Mouse (Mus musculus) left cerebral cortex, postnatal 14 days (tissue): Measurements from ENCODE around the gene Eif5a. TPM values are rescaled to one million over a fixed set of nuclear protein-coding genes. Genes with fewer than 3 reads are reported as not detected.

Experiments used
- DNase-seq, 2 experiments: peaks; one replicate each; pipeline ENCODE4 v3.0.0; 2021 to 2022; ENCODE audit warnings: low spot score in 2 of 2, mixed read lengths in 1 of 2
- intact Hi-C: fragments of 180-260 bp; cut with DNase I; formaldehyde crosslinking; loops from one replicate; pipeline ENCODE4 v1.15.1; 2025
- total RNA-seq, 2 experiments: library from RNA; stranded (reverse); gene quantifications; 2 replicates each; pipeline ENCODE4 v1.2.3; 2021

The Eif5a gene
- total RNA-seq, 2 experiments from 2014 or later: 468 to 473 TPM

GRCm38 (mm10) chr11:69948066-69948762, 26.5 kb upstream of the Eif5a start, which contains the start of gene Slc2a4:
Slc2a4 (minus strand) TSS chr11:69948188.
- DNase-seq: peak; percentile 70 to 73
- intact Hi-C loops: loop anchor here (2.0 kb wide), 1 partner anchor 13 kb away; the partner anchor contains the start of gene Ybx2

DNA sequence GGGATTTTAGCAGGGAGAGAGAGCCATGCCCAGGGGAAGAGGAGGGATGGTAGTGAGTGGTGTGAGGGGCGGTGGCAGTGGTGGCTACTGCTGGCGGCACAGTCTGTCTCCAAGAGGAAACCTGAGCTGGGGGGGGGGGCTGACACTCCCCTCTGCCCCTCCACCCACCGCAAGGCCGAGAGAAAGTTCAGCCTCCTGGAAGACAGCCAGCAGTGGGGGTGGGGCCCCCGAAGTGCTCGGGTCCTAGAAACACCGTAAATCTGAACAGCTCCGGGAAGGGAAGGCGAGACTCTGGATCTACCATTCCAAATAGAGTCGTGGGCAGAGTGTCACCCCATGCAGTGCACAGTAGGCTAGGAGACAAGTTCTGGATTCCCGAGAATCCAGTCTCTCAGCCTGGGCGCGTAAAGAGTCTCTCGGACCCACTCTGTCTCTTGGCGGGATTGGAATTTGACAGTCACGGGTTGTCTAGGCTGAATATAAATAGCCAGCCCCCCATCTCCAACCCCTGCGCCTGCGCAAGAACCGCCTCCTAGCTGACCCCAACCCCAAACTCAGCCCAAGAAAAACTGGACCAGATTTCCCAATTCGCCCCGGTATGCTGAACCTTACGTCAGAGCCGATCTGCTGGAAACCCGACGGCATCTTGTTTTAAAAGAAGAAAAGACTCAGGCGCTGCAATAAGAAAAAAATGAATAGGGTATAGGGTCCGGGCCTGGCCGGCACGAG, 25.7 kb upstream of the Eif5a start:
- DNase-seq: no peak
- intact Hi-C loops: loop anchor here (2.0 kb wide), 1 partner anchor 13 kb away; the partner anchor contains the start of gene Ybx2

DNA sequence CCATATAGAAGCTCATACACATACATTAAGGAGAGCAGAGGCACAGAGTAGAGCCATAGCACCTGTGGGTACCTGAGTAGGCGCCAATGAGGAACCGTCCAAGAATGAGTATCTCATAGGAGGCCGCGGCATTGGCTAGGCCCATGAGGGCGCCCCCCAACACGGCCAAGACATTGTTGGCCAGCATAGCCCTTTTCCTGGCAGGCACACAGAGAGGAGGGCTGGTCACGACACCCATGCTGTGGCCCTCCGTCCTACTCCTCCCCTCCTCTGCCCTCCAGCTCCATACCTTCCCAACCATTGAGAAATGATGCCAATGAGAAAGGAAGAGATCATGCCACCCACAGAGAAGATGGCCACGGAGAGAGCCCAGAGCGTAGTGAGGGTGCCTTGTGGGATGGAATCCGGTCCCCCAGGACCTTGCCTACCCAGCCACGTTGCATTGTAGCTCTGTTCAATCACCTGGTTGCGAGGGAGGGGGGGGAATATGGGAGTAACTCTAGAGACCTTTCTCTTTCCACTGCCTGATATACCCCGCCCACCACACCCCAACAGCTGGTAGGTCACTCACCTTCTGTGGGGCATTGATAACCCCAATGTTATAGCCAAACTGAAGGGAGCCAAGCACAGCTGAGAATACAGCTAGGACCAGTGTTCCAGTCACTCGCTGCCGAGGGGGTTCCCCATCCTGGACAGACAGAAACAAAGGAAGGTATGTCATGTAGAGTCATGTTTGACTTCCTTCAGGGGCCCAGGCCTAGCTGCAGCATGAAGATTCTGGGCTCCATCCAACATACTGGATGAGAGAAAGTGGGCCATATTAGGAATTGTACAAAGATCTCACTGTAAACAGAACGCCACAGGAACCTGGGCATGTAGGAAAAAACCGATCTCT, 24.5 kb upstream of the Eif5a start:
- intact Hi-C loops: no loop called here

GRCm38 (mm10) chr11:69945216-69945615, 23.5 kb upstream of the Eif5a start:
- intact Hi-C loops: no loop called here
- DNase-seq: no peak

More for the DNA sequence above, 24.5 kb upstream of the Eif5a start:
- no peak for DNase-seq

GRCm38 (mm10) chr11:69940962-69941361, 19.2 kb upstream of the Eif5a start:
- intact Hi-C loops: no loop called here

DNA sequence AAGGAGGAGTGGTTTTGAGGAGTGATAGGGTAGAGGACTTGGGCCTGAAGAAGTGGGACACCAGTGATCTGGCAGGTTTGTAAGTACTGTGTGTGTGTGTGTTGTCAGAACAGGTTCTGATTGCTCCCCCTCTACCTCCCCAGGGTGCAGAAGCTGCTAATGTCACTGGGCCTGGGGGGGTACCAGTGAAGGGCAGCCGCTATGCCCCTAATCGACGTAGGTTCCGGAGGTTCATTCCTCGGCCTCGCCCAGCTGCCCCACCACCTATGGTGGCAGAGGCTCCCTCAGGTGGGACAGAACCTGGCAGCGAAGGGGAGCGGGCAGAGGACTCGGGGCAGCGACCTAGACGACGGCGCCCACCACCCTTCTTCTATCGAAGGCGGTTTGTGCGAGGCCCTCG, 18.0 kb upstream of the Eif5a start:
- intact Hi-C loops: no loop called here
- no peak for DNase-seq

More at GRCm38 (mm10) chr11:69940962-69941361, 19.2 kb upstream of the Eif5a start:
- no peak for DNase-seq

GRCm38 (mm10) chr11:69939181-69939580, 17.4 kb upstream of the Eif5a start:
- intact Hi-C loops: no loop called here
- DNase-seq: no peak

DNA sequence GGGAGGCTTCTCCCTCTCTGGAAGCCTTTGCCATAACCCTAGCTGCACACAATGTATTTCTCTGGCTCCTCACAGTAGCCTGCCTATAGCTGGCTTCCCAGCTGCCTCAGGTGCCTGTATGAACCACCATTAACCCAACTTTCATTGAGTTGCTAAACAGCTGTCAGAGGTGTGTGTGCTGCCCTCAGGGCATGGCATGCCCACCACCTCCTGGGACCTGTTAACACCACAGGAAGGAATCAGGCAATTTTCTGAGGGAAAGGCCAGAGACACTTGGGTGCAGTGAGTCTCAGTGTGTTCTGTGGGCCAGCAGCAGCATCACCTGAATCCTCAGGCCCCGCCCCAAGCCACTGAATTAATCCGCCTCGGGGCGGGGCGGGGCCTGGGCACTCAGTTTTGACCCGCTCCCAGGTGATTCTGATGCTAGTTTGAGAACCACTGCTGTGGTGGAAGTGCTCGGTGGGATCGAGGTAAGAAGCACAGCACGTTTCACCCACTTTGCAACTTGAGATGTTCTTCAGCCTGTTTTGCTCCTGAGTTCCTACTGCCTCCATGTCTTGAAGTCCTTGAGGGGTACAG, 16.7 kb upstream of the Eif5a start:
- no peak for DNase-seq
- intact Hi-C loops: no loop called here

DNA sequence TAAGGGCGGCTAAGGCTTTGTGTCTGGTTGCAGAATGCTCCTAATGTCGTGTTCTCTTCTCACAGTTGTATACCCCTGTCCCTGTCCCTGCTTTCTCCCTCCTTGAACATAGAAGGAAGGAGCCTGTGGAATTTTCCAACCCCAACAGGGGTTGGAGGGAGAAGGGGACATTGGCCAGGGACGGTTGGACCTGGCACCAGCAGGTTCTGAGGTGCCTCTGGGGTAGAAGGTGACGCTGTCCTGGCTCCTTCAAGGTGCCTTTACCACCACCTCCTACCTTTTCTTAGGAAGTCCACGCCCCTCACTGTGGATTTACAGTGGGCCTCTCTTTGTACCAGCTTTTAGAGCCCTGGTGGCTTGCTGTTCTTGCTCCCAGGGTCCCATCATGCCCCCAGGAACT, 16.1 kb upstream of the Eif5a start:
- DNase-seq: no peak
- intact Hi-C loops: no loop called here

DNA sequence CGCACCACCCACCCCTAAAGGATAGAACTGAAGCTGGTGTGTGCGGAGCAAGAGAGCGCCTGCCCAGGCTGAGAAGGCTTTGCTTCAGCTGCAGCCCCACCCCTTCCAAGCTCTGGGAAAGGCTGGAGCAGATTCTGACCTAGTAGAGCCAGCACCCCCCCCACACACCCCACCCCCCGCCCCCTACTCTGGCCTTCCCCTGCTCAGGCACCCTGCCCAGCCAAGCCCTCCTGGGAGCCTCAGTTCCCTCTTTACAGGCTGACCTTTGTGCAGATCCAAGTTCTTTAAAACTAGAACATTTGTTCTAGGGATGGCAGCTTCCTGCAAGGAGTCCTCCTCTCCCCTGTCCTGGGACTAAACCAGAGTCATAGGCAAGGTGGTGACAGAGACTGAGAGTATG, 15.6 kb upstream of the Eif5a start:
- no peak for DNase-seq
- intact Hi-C loops: no loop called here

DNA sequence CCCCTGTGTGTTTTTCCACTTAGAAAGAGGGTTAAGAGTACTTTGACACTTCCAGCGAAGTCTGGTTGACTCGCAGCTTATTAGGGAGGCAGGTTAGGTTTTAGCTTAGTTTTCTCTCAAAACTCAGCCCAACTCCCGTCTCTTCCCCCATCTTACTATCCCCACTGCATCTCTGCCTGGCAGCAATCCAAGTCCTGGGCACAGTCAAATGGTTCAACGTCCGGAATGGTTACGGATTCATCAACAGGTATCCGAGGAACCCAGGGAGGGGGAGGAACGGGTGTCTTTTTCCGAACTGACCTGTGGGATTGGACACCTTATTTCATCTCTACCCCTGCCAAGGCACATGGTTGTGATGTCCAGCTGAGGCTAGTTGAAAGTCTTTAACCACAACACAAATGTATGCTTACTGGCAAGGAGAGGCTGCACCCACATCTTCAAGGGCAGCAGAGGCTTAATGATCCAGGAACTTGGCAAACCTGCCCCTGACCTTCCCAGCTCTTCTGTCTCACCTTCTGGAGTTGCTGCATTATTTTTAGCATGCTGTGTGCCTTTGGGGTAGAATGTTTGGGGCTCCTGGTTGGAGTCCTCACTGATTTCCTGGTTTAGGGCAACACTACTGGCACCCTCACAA, 15.1 kb upstream of the Eif5a start:
- no peak for DNase-seq
- intact Hi-C loops: no loop called here

GRCm38 (mm10) chr11:69936156-69936555, 14.4 kb upstream of the Eif5a start:
- no peak for DNase-seq
- intact Hi-C loops: no loop called here

DNA sequence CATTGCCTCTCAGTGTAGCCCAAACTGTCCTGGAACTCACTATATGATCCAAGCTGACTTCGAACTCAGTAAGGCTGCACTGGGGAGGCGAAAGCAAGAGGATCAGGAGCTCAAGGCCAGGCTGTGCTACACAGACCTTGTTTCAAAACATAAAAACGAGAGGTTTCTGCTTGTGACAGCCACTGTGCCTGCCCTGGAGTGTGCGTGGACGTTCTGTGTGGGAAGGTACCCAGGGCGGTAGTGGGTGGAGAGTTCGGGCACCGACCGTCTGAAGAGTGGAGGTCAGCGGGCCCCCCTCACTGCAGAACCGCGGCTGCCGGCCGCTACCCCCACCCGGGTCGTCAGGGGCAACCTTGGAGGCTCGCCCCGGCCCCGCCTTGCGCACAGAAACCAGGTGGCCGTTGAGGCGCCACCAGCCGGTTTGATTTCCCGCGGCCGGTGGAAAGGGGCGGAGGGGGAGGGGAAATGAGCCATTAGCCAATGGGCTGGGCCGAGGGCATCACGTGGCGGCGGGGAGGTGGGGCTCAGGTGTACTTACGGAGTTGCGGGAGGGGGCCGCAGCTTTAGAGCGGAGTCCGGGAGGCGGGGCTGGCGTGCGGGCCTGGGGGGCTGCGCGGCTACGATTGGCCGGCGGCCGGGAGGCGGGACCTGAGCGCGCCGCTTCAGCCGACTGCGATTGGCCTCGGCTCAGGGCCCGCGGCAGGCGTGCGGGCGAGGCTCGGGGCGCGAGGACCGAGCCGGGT, 13.6 kb upstream of the Eif5a start, which contains the start of gene Ybx2:
Gene Ybx2 (plus strand): TSS at position 660 of the 743 bp plus-strand sequence.
- intact Hi-C loops: loop anchor here (2.0 kb wide), 1 partner anchor 13 kb away; the partner anchor contains the start of gene Slc2a4
- DNase-seq: peak; percentile 86 to 89

DNA sequence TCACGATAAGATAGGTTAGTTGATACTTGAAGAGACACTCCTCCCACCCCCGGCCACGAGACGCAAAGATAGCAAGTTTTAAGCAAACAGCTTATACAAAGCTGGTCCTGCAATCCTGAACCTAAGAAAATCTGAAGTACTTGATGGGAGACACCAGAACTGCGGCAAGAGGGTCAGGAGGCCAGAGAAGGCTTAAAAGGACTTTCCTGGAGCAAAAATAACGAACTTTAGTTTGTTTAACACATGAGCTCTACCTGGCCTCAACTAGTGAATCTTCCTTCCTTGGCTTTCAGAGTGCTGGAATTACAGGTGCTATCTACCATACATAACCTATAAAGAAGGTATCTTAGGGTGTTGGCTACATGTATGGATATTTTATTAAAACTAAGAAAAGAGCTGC, 12.9 kb upstream of the Eif5a start:
- DNase-seq: no peak
- intact Hi-C loops: loop anchor here (2.0 to 5.0 kb wide), 2 partner anchors 14 to 278 kb away; partner anchors contain the start of genes Slc16a11 and Slc2a4

GRCm38 (mm10) chr11:69934169-69934568, 12.4 kb upstream of the Eif5a start:
- intact Hi-C loops: loop anchor here (2.0 to 5.0 kb wide), 2 partner anchors 15 to 278 kb away; partner anchors contain the start of genes Slc16a11 and Slc2a4
- peak; percentile 88 to 91 for DNase-seq

DNA sequence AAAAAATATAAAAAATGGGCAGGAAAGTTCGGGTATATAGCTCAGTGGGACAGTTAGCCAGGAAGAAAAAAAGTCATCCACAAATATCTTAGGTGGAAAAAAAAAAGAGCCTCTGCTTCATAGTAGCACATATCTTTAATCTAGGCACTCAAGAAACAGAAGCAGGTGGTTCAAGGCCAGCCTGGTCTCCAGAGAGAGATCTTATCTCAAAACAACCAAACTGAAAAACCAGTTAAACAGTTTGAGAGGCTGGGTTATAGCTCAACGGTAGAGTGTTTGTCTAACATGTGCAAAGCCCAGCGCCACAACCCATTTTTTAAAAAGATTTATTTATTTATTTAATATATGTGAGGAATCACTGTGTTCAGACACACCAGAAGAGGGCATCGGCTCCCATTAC, 11.3 kb upstream of the Eif5a start:
- DNase-seq: no peak
- intact Hi-C loops: loop anchor here (5.0 kb wide), 1 partner anchor 279 kb away; the partner anchor contains the start of gene Slc16a11

DNA sequence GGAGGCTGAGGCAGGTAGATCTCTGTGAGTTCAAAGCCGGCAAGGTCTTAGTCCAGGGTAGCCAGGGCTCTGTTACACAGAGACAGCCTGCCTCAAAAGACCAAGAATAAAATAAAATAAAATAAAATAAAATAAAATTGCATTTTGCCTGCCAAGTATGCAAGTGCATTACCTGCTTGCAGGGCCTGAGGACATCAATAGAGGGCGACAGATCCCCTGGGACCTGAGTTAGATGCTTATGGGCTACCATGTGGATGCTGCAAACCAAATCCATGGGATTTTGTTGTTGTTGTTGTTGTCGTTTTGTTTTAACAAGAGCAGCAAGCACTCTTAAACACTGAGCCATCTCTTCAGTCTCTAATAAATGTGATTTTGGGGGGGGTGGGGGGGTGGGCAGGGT, 10.5 kb upstream of the Eif5a start:
- intact Hi-C loops: loop anchor here (5.0 kb wide), 1 partner anchor 280 kb away; the partner anchor contains the start of gene Slc16a11
- no peak for DNase-seq

- no peak for DNase-seq
- intact Hi-C loops: loop anchor here (5.0 kb wide), 1 partner anchor 281 kb away; the partner anchor contains the start of gene Slc16a11
These were observed 10.0 kb upstream of the Eif5a start for GRCm38 (mm10) chr11:69931769-69932168.
